Comparison of ENCODE assay signal across 8 mouse cellular contexts in the genomic region with DNA sequence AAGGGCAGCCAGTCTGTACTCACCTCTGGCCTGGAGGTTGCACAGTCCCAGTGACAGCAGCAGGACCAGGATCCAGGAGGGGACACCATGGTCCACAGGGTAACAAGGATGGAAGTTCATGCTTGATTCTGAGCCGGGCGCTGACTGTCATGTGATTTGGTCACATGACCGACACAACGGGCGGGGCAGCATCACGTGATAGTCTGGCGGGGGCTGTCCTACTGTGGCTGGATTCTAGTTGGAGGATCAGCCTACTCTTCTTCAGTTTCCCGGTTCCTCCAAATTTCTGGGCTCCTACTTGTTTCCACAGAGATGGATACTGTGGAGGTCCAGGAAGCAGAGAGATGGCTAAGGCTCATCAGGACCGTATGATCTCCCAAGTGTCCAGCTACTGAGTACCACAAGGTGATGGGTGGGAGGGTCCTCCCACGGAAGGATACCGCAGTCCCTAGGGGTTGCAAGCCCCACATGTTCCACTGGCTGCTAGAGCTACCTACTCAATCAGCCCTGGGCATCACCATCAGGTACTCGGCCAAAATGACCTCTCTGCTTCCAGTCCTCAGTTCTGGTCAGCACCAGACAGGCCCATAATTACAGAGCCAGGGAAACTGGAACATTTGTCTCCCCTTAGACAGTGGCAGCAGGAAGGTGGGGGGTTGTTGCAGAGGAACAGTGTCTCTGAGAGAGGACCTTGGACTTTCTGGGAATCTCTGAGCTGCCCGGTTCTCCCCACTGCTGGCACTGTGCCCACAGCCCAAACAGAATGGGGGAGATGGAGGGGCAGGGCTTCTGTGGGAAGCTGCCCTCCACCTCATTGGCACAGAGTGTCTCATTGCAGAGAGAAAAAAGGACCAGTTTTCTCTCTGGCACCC. TPM values are rescaled to one million over a fixed set of nuclear protein-coding genes. Genes with fewer than 3 reads are reported as not detected.
DNase-seq lines count a peak whose midpoint lies in the region; ATAC-seq and TF ChIP-seq lines count a peak whose summit lies in the region.

A gene (minus strand): TSS at position 152 of the 872 bp plus-strand sequence.

- peak; percentile 92 for DNase-seq in kidney, postnatal 0 days (ENCODE audit: low spot score)
- peak; percentile 71 for DNase-seq in liver, adult 2 months (ENCODE audit: extremely low read depth, low read depth, low spot score)
- DNase-seq in spleen, postnatal 36 days (ENCODE audit: low spot score in 2 of 2), result peak; percentile 72 to 81

- H3K27me3 ChIP-seq in heart, embryonic 12.5 days (replicated peaks), result no peaks in the 10 kb centered on the region
- H3K27me3 ChIP-seq in kidney, postnatal 0 days (ENCODE audit: insufficient read depth, low read length), result no peaks in the 10 kb centered on the region
- no peaks in the 10 kb centered on the region for H3K27me3 ChIP-seq in liver, adult 2 months (ENCODE audit: control insufficient read depth, insufficient read depth, low read length)

- H3K4me1 ChIP-seq in brown adipose tissue, adult 24 weeks (ENCODE audit: control insufficient read depth, insufficient read depth, insufficient read length, low read length), result peaks cover 7% of the 10 kb centered on the region
- H3K4me1 ChIP-seq in heart, embryonic 12.5 days (replicated peaks), result peaks cover 14% of the 10 kb centered on the region
- peaks cover 11% of the 10 kb centered on the region for H3K4me1 ChIP-seq in kidney, postnatal 0 days (replicated peaks; ENCODE audit: insufficient read depth, low read length)
- H3K4me1 ChIP-seq in liver, adult 2 months (ENCODE audit: control insufficient read depth, insufficient read depth, low read length), result peaks cover 13% of the 10 kb centered on the region

- H3K9ac ChIP-seq in heart, embryonic 12.5 days, result peak within 1 kb of the TSS; percentile 70
- peak within 1 kb of the TSS; percentile 50 for H3K9ac ChIP-seq in kidney, postnatal 0 days (ENCODE audit: low read depth, low read length)
- peak within 1 kb of the TSS; percentile 47 for H3K9ac ChIP-seq in liver, adult 2 months (ENCODE audit: low read depth, low read length)

- TF ChIP-seq POLR2A in liver, adult 2 months (IDR thresholded peaks at IDR 0.05; ENCODE audit: extremely low read depth, insufficient read depth, low read length), result 0 out of 2 replicates have a peak, but pooled peaks have one; percentile 30

- ATAC-seq in CD4-positive, CD25-positive, alpha-beta regulatory T cell, adult 4 months, result peak; percentile 87
- ATAC-seq in erythroid progenitor cell, adult 5-6 weeks (replicated peaks; ENCODE audit: low FRiP score, poor library complexity, severe bottlenecking), result peak; percentile 80
- peak; percentile 87 for ATAC-seq in heart, embryonic 12.5 days (ENCODE audit: insufficient number of reproducible peaks, low FRiP score)
- ATAC-seq in kidney, postnatal 0 days (replicated peaks; ENCODE audit: low FRiP score, low read depth), result peak; percentile 82
- peak; percentile 86 for ATAC-seq in monocyte, adult 5-6 weeks (replicated peaks; ENCODE audit: insufficient number of reproducible peaks, low FRiP score, low TSS enrichment, poor library complexity, severe bottlenecking)

- H3K4me3 ChIP-seq in brown adipose tissue, adult 24 weeks (ENCODE audit: insufficient read depth, low read depth, low read length), result peak within 1 kb of the TSS; percentile 58
- peak within 1 kb of the TSS; percentile 57 for H3K4me3 ChIP-seq in heart, embryonic 12.5 days
- H3K4me3 ChIP-seq in kidney, postnatal 0 days (replicated peaks; ENCODE audit: low read depth, low read length), result peak within 1 kb of the TSS; percentile 43
- H3K4me3 ChIP-seq in liver, adult 2 months (ENCODE audit: insufficient read depth, low read depth, low read length), result peak within 1 kb of the TSS; percentile 60

- no peak within 1 kb of the TSS for H3K27ac ChIP-seq in brown adipose tissue, adult 24 weeks (replicated peaks; ENCODE audit: low read depth, low read length)
- no peak within 1 kb of the TSS for H3K27ac ChIP-seq in heart, embryonic 12.5 days (ENCODE audit: poor library complexity, severe bottlenecking)
- no peak within 1 kb of the TSS for H3K27ac ChIP-seq in kidney, postnatal 0 days
- peak within 1 kb of the TSS; percentile 37; the same call in 1 of the 2 replicates for H3K27ac ChIP-seq in liver, adult 2 months (replicated peaks; ENCODE audit: insufficient read depth, low read depth, low read length)

- no peak for TF ChIP-seq CTCF in kidney, postnatal 0 days (IDR thresholded peaks at IDR 0.05; ENCODE audit: low read depth)
- TF ChIP-seq CTCF in liver, adult 2 months (IDR thresholded peaks at IDR 0.05; ENCODE audit: low read depth, low read length), result no peak

- no peaks in the 10 kb centered on the region for H3K9me3 ChIP-seq in heart, embryonic 12.5 days (replicated peaks)
- H3K9me3 ChIP-seq in kidney, postnatal 0 days (replicated peaks; ENCODE audit: low read length), result no peaks in the 10 kb centered on the region

- 6% methylated on average over 13 of the region's 13 CpGs for WGBS in heart, embryonic 12.5 days
- 2% methylated on average over 13 of the region's 13 CpGs for WGBS in kidney, postnatal 0 days
- under 1% methylated on average over 13 of the region's 13 CpGs for WGBS in liver, adult 2 months

- H3K36me3 ChIP-seq in heart, embryonic 12.5 days, result peaks cover 22% of the 10 kb centered on the region
- no peaks in the 10 kb centered on the region; the same call in 1 of the 2 replicates for H3K36me3 ChIP-seq in kidney, postnatal 0 days (ENCODE audit: insufficient read depth, low read length)
- H3K36me3 ChIP-seq in liver, adult 2 months (ENCODE audit: control insufficient read depth, insufficient read depth, low read length), result peaks cover 2% of the 10 kb centered on the region; the same call in 1 of the 2 replicates

- H3K4me2 ChIP-seq in heart, embryonic 12.5 days, result peak within 1 kb of the TSS; percentile 81
- H3K4me2 ChIP-seq in kidney, postnatal 0 days (ENCODE audit: low read length), result peak within 1 kb of the TSS; percentile 76

- H3K79me2 ChIP-seq in liver, adult 2 months (ENCODE audit: control insufficient read depth, insufficient read depth, low read length), result no peaks in the 10 kb centered on the region

RNA-seq across cellular contexts. Expression of the gene that starts here (rescaled TPM):
- 10 to 100 TPM; 15.5 to 24.6 TPM for polyA plus RNA-seq in CD4-positive, CD25-positive, alpha-beta regulatory T cell, adult 4 months (2017; shearing (Covaris generic))
- polyA plus RNA-seq in brown adipose tissue, adult 24 weeks (2012; ENCODE audit: insufficient read depth, insufficient read length, missing spikeins), result 11.1 and 15.0 TPM in 2 replicates
- total RNA-seq in erythroid progenitor cell, adult 5-6 weeks (2015; ENCODE audit: low replicate concordance), result 4.7 TPM in 1 of 2 replicates, not detected in the other
- 0.68 and 6.2 TPM in 2 replicates for total RNA-seq in erythroid progenitor cell, adult 5-6 weeks (2017; ENCODE audit: low replicate concordance)
- polyA plus RNA-seq in heart, embryonic 12.5 days (2016; fragmentation: Nextera tagmentation; extraction: Ambion mirVana), result 11.3 TPM in 2 replicates
- 28.5 and 31.5 TPM in 2 replicates for polyA plus RNA-seq in kidney, postnatal 0 days (2015; fragmentation: Nextera tagmentation; extraction: Ambion mirVana)
- total RNA-seq in liver, adult 2 months (2014; rRNA removed), result 26.9 and 30.1 TPM in 2 replicates
- polyA plus RNA-seq in liver, adult 2 months (2012; rRNA removed), result 28.6 and 45.1 TPM in 2 replicates
- total RNA-seq in monocyte, adult 5-6 weeks (2017), result 24.8 to 101 TPM (median 57.4 TPM) in 3 replicates
